Mouse (Mus musculus): ENCODE measurements around the gene Lrpap1. TPM values are rescaled to one million over a fixed set of nuclear protein-coding genes. Genes with fewer than 3 reads are reported as not detected.

Lrpap1 gene
- polyA plus RNA-seq, 2 experiments = 22.7 to 72.6 TPM

DNA sequence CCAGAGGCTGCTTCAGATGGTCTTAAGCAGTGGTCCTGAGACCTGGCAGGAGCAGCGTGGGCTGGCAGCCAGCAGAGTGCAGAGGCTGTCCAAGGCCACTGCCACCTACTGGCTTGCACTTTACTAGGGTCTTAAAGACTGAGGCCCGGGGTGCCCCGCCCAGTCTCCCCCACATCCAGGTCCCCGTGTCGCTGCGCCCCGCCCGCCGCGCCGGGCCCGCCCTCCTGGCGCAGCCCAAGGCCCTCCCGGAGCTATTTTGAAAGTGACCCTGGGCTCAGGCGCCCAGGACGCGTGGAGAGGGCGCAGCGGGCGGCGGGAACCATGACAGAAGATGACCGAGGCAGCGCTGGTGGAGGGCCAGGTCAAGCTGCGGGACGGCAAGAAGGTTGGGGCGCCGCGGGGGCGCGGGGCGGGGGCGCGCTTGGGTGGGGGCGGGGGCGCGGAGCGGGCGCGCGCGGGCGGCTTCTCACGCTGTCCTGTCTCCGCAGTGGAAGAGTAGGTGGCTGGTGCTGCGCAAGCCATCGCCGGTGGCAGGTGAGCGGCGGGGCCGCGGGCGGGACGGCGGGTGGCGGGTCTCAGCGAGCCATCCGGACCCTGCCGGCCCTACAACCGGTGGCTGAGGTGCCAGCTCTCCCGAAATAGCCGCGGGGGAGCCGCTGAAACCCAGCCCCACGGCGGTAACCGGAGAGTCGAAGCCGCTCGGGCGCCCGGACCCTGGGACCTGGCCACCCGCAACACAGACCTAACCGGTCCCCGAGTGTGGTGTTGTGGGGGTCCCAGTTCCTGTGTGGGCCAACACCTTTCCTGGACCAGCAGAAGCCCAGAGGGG, 48.7 kb downstream of the Lrpap1 start, which contains the start of gene Dok7:
Gene Dok7 (plus strand): TSS at position 163 of the 829 bp plus-strand sequence.
- Histone ChIP-seq H3K36me3 (replicated peaks; ENCODE audit: control insufficient read depth, insufficient read depth, low read depth) (no peaks in the 10 kb centered on the region), H3K9me3 (ENCODE audit: control insufficient read depth, low read length) (no peaks in the 10 kb centered on the region), H3K4me2 (ENCODE audit: low read depth) (peak within 1 kb of the TSS; percentile 56), H3K9ac (replicated peaks) (no peak within 1 kb of the TSS), H3K4me3 (ENCODE audit: insufficient read depth in 1 of 2, low read depth in 2 of 2, low read length in 2 of 2) (peak within 1 kb of the TSS; percentile 16 to 44), H3K27me3 (ENCODE audit: control insufficient read depth, insufficient read depth, low read length) (peaks cover 41% of the 10 kb centered on the region), H3K27ac (no peak within 1 kb of the TSS), H3K4me1 (replicated peaks; ENCODE audit: control insufficient read depth in 2 of 2, insufficient read depth in 2 of 2, low read length in 1 of 2) (no peaks in the 10 kb centered on the region)
- DNase-seq (ENCODE audit: low read depth in 3 of 3, low spot score in 3 of 3) (no peak), ATAC-seq (ENCODE audit: insufficient read depth) (no peak)
- under 1% methylated on average over 71 of the region's 74 CpGs for WGBS (ENCODE audit: insufficient replicate concordance)
- no peak for TF ChIP-seq EP300 (IDR thresholded peaks at IDR 0.05; ENCODE audit: low read depth)
- peak; percentile 12; the same call in 1 of the 2 replicates for TF ChIP-seq CTCF (IDR thresholded peaks at IDR 0.05; ENCODE audit: low read depth)

DNA sequence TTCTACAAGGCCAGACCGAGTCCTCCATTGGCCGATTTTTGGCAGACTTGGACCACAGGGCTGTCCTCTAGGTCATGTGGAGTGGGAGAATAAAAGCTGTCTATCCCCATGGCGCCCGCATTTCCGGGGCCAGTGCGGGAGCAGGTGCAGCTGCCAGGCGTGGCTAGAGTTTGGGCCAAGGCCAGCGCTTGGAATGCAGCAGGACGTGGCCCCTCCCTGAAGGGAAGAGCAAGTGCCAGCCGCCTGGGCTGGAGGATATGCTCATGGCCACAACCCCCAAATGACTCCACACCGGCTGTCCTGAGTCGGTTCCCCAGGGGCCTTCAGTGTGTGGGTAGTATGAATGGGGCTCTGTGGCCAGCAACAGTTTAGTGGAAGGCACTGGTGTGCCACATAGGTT, 50.5 kb downstream of the Lrpap1 start:
- no peaks in the 10 kb centered on the region for H3K36me3 ChIP-seq (replicated peaks; ENCODE audit: control insufficient read depth, insufficient read depth, low read depth)
- H3K4me2 ChIP-seq (ENCODE audit: low read depth) = no peak overlapping the region
- H3K9ac ChIP-seq (replicated peaks) = no peak overlapping the region
- H3K27me3 ChIP-seq (ENCODE audit: control insufficient read depth, insufficient read depth, low read length) = peaks cover 41% of the 10 kb centered on the region
- DNase-seq (ENCODE audit: low read depth in 3 of 3, low spot score in 3 of 3) (no peak), ATAC-seq (ENCODE audit: insufficient read depth) (no peak)
- no peaks in the 10 kb centered on the region for H3K4me1 ChIP-seq (replicated peaks; ENCODE audit: control insufficient read depth in 2 of 2, insufficient read depth in 2 of 2, low read length in 1 of 2)
- H3K27ac ChIP-seq = no peak overlapping the region
- WGBS (ENCODE audit: insufficient replicate concordance) = 72% methylated on average over 12 of the region's 12 CpGs
- H3K4me3 ChIP-seq (ENCODE audit: insufficient read depth in 1 of 2, low read depth in 2 of 2, low read length in 2 of 2) = no peak overlapping the region
- H3K9me3 ChIP-seq (ENCODE audit: control insufficient read depth, low read length) = no peaks in the 10 kb centered on the region
- TF ChIP-seq EP300 (IDR thresholded peaks at IDR 0.05; ENCODE audit: low read depth) = no peak
- no peak for TF ChIP-seq CTCF (IDR thresholded peaks at IDR 0.05; ENCODE audit: low read depth)

GRCm38 (mm10) chr5:35054628-35055027, 50.9 kb downstream of the Lrpap1 start:
- Histone ChIP-seq H3K27me3 (ENCODE audit: control insufficient read depth, insufficient read depth, low read length) (peaks cover 41% of the 10 kb centered on the region), H3K4me1 (replicated peaks; ENCODE audit: control insufficient read depth in 2 of 2, insufficient read depth in 2 of 2, low read length in 1 of 2) (no peaks in the 10 kb centered on the region), H3K27ac (no peak overlapping the region), H3K9ac (replicated peaks) (no peak overlapping the region), H3K36me3 (replicated peaks; ENCODE audit: control insufficient read depth, insufficient read depth, low read depth) (no peaks in the 10 kb centered on the region), H3K9me3 (ENCODE audit: control insufficient read depth, low read length) (no peaks in the 10 kb centered on the region), H3K4me2 (ENCODE audit: low read depth) (no peak overlapping the region), H3K4me3 (ENCODE audit: insufficient read depth in 1 of 2, low read depth in 2 of 2, low read length in 2 of 2) (no peak overlapping the region)
- TF ChIP-seq EP300 (IDR thresholded peaks at IDR 0.05; ENCODE audit: low read depth) (no peak), CTCF (IDR thresholded peaks at IDR 0.05; ENCODE audit: low read depth) (no peak)
- ATAC-seq (ENCODE audit: insufficient read depth) = no peak
- no peak for DNase-seq (ENCODE audit: low read depth in 3 of 3, low spot score in 3 of 3)
- WGBS (ENCODE audit: insufficient replicate concordance) = 64% methylated on average over 3 of the region's 3 CpGs

DNA sequence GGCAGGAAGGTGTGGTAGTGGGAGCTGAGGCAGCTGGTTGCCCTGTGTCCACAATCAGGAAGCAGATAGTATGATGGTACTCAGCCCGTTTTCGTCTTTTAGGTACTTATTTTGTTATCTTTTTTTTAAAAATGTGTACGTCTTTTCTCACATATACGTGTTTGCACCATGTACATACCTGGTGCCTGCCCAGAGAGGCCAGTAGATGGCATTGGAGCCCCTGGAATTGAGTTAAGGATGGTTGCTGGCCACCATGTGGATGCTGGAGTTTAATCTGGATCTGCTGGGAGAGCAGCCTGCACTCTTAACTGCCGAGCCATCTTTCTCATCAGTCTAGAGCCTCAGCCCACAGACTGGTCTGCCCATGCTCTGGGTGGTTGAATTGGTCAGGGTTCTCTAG, 55.0 kb downstream of the Lrpap1 start:
- no peak overlapping the region for H3K4me3 ChIP-seq (ENCODE audit: insufficient read depth in 1 of 2, low read depth in 2 of 2, low read length in 2 of 2)
- ATAC-seq (ENCODE audit: insufficient read depth) (no peak), DNase-seq (ENCODE audit: low read depth in 3 of 3, low spot score in 3 of 3) (no peak)
- peak; percentile 18; the same call in 1 of the 2 replicates for TF ChIP-seq CTCF (IDR thresholded peaks at IDR 0.05; ENCODE audit: low read depth)
- TF ChIP-seq EP300 (IDR thresholded peaks at IDR 0.05; ENCODE audit: low read depth) = no peak
- peaks cover 2% of the 10 kb centered on the region for H3K27me3 ChIP-seq (ENCODE audit: control insufficient read depth, insufficient read depth, low read length)
- H3K4me1 ChIP-seq (replicated peaks; ENCODE audit: control insufficient read depth in 2 of 2, insufficient read depth in 2 of 2, low read length in 1 of 2) = no peaks in the 10 kb centered on the region
- H3K36me3 ChIP-seq (replicated peaks; ENCODE audit: control insufficient read depth, insufficient read depth, low read depth) = no peaks in the 10 kb centered on the region
- H3K27ac ChIP-seq = no peak overlapping the region
- H3K9ac ChIP-seq (replicated peaks) = no peak overlapping the region
- H3K9me3 ChIP-seq (ENCODE audit: control insufficient read depth, low read length) = no peaks in the 10 kb centered on the region
- 53% methylated on average over 5 of the region's 5 CpGs for WGBS (ENCODE audit: insufficient replicate concordance)
- no peak overlapping the region for H3K4me2 ChIP-seq (ENCODE audit: low read depth)

DNA sequence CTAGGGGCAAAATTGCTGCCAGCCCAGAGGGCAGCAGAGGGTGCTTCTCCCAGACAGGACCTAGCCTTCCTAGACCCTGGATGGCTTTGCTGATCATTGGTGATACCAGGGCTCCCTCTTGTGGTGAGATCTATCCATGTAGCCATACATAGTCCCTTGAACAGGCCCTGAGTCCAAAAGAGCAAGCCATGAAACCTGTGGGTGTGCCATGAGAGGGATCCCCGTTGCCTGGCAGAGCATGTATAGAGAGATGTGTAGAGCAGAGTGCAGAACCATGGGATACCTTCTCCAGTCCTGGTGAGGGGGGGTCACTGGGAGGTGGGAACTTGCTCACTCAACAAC, 62.5 kb downstream of the Lrpap1 start:
- no peak overlapping the region for H3K9ac ChIP-seq (replicated peaks)
- H3K27me3 ChIP-seq (ENCODE audit: control insufficient read depth, insufficient read depth, low read length) = no peaks in the 10 kb centered on the region
- H3K36me3 ChIP-seq (replicated peaks; ENCODE audit: control insufficient read depth, insufficient read depth, low read depth) = no peaks in the 10 kb centered on the region
- H3K4me2 ChIP-seq (ENCODE audit: low read depth) = peak overlapping the region; percentile 38
- WGBS (ENCODE audit: insufficient replicate concordance) = 3% methylated on average over 1 of the region's 1 CpGs
- TF ChIP-seq EP300 (IDR thresholded peaks at IDR 0.05; ENCODE audit: low read depth) (no peak), CTCF (IDR thresholded peaks at IDR 0.05; ENCODE audit: low read depth) (peak; percentile 94)
- ATAC-seq (ENCODE audit: insufficient read depth) (peak; percentile 62), DNase-seq (ENCODE audit: low read depth in 3 of 3, low spot score in 3 of 3) (peak; percentile 65 to 68 (median 65))
- no peak overlapping the region for H3K4me3 ChIP-seq (ENCODE audit: insufficient read depth in 1 of 2, low read depth in 2 of 2, low read length in 2 of 2)
- no peaks in the 10 kb centered on the region for H3K9me3 ChIP-seq (ENCODE audit: control insufficient read depth, low read length)
- H3K4me1 ChIP-seq (replicated peaks; ENCODE audit: control insufficient read depth in 2 of 2, insufficient read depth in 2 of 2, low read length in 1 of 2) = no peaks in the 10 kb centered on the region; a peak in 1 of 4 replicates
- no peak overlapping the region for H3K27ac ChIP-seq

All from liver, embryonic 14.5 days (tissue).